Mouse (Mus musculus) adrenal gland, postnatal 4 days (tissue): ENCODE results near the gene Mgst3. TPM values are rescaled to one million over a fixed set of nuclear protein-coding genes. Genes with fewer than 3 reads are reported as not detected.

Experiments
- microRNA-seq: library from miRNA; unstranded; fragments of <30 nt; microRNA quantifications from one replicate; pipeline ENCODE4 v1.2.0, GENCODE M21; 2021
- total RNA-seq, 2 experiments: library from RNA; stranded (reverse); gene quantifications; 2 replicates each; pipeline ENCODE4 v1.2.3; 2021

Mgst3 gene
- total RNA-seq, 2 experiments from 2014 or later, result 67.2 to 77.2 TPM

Small RNA genes lying within 50 kb of the gene (microRNA-seq; reads per million reads assigned to microRNA genes)
- gene Gm25911, result not detected

Other genes with a start within 250 kb of the Mgst3 start
- gene Uck2, start 108.5 kb downstream of the Mgst3 start, total RNA-seq, result 10 to 100 TPM; 66.6 to 71.5 TPM
- gene Tmco1, start 85.5 kb downstream of the Mgst3 start, total RNA-seq, result 100 to 1,000 TPM; 102 to 104 TPM
- gene Aldh9a1, start 43.9 kb downstream of the Mgst3 start, total RNA-seq, result 10 to 100 TPM; 72.1 to 74.5 TPM
- gene Lrrc52, start 72.9 kb upstream of the Mgst3 start, total RNA-seq, result under 1 TPM in 1 of 2 experiments, not detected in 1; 0.28 TPM
- 1 to 10 TPM; 5.8 to 9.2 TPM for gene Rxrg, start 204.5 kb upstream of the Mgst3 start, total RNA-seq